Mouse (Mus musculus) lung, adult 2 months (tissue): ENCODE results near the gene Cks1brt. TPM values are rescaled to one million over a fixed set of nuclear protein-coding genes. Genes with fewer than 3 reads are reported as not detected.
A peak's percentile ranks its signal among the peaks of the same experiment; 100 is the strongest.
"Not testable (repeated sequence)": the region's sequence is repeated elsewhere in the genome, so short reads cannot be mapped to it uniquely, and the experiment has no call there.

Experiments used
- DNase-seq: peaks from one replicate; pipeline ENCODE4 v3.0.0; 2022
- H3K4me1 ChIP-seq: fragments of 200-500 bp; 2 replicates; pipeline ENCODE4 v1.6.1; 2011; ENCODE audit warnings: low read length; ENCODE audit not compliant: control insufficient read depth, insufficient read depth
- H3K4me3 ChIP-seq: fragments of 200-500 bp; replicated peaks from 2 replicates; pipeline ENCODE3; 2011; ENCODE audit warnings: low read depth, mild to moderate bottlenecking, control low read depth, low read length; ENCODE audit errors: extremely low read depth
- CTCF ChIP-seq: fragments of 200-500 bp; IDR thresholded peaks from 2 replicates; pipeline ENCODE4 v1.5.1; 2011; ENCODE audit warnings: mild to moderate bottlenecking, low read length, control low read depth; ENCODE audit not compliant: insufficient read depth
- POLR2A ChIP-seq: fragments of 200-500 bp; IDR thresholded peaks from 2 replicates; pipeline ENCODE4 v1.6.1; 2011; ENCODE audit warnings: low read depth, mild to moderate bottlenecking, control low read depth, low read length, borderline replicate concordance; ENCODE audit errors: extremely low read depth
- WGBS: fragments of 180-500 bp; shearing (Covaris S2); methylation state at CpG from one replicate; pipeline ENCODE4 v1.1.7; 2018; 5-methylcytosine and 5-hydroxymethylcytosine counted together
- polyA plus RNA-seq: library from polyadenylated mRNA; depleted of rRNA; stranded (reverse); fragments of >200 nt; gene quantifications from 2 replicates; pipeline ENCODE4 v1.2.3, GENCODE M21; 2012; rRNA removed

Gene Cks1brt
- not detected in 2 replicates for polyA plus RNA-seq

- no peak for DNase-seq
- no peak within 1 kb of the TSS for H3K4me3 ChIP-seq
- TF ChIP-seq CTCF (no peak), POLR2A (no peak)
- no peaks in the 10 kb centered on the region for H3K4me1 ChIP-seq
- 80% methylated on average over 3 of the region's 3 CpGs for WGBS
Observed at GRCm38 (mm10) chr8:85151624-85152023, at the start of gene Cks1brt. Cks1brt (plus strand) TSS chr8:85151924.

GRCm38 (mm10) chr8:85113241-85113640 is 38.5 kb upstream of the Cks1brt start:
- H3K4me3 ChIP-seq, result no peak overlapping the region
- TF ChIP-seq POLR2A (no peak), CTCF (no peak)
- DNase-seq, result no peak
- no peaks in the 10 kb centered on the region for H3K4me1 ChIP-seq
- 88% methylated on average over 10 of the region's 10 CpGs for WGBS

- no peak for DNase-seq
- TF ChIP-seq CTCF (no peak), POLR2A (no peak)
- Histone ChIP-seq H3K4me1 (no peaks in the 10 kb centered on the region), H3K4me3 (no peak overlapping the region)
- 74% methylated on average over 4 of the region's 4 CpGs for WGBS
Observed at GRCm38 (mm10) chr8:85115501-85115900, 36.2 kb upstream of the Cks1brt start.

GRCm38 (mm10) chr8:85116984-85117383 is 34.7 kb upstream of the Cks1brt start:
- DNase-seq, result no peak
- H3K4me3 ChIP-seq, result no peak overlapping the region
- WGBS, result 70% methylated on average over 7 of the region's 7 CpGs
- no peaks in the 10 kb centered on the region for H3K4me1 ChIP-seq
- TF ChIP-seq CTCF, result no peak
- no peak for TF ChIP-seq POLR2A

GRCm38 (mm10) chr8:85119052-85119981 is 32.4 kb upstream of the Cks1brt start:
- H3K4me3 ChIP-seq, result peak overlapping the region; percentile 94
- DNase-seq, result peak; percentile 87
- H3K4me1 ChIP-seq, result no peaks in the 10 kb centered on the region
- TF ChIP-seq CTCF (no peak), POLR2A (peak; percentile 50; the same call in 1 of the 2 replicates)
- 6% methylated on average over 37 of the region's 37 CpGs for WGBS

- WGBS, result 76% methylated on average over 5 of the region's 5 CpGs
- H3K4me3 ChIP-seq, H3K4me1 ChIP-seq, DNase-seq: not testable (repeated sequence)
Observed at GRCm38 (mm10) chr8:85120251-85120650, 31.5 kb upstream of the Cks1brt start.

- no peak for DNase-seq
- WGBS, result 63% methylated on average over 3 of the region's 3 CpGs
- no peak within 1 kb of the TSS for H3K4me3 ChIP-seq
- TF ChIP-seq CTCF (no peak), POLR2A (no peak)
- no peaks in the 10 kb centered on the region for H3K4me1 ChIP-seq
Observed at GRCm38 (mm10) chr8:85122995-85123394, 28.7 kb upstream of the Cks1brt start, which contains the start of gene Zfp791. Zfp791 (minus strand) TSS chr8:85123095.

GRCm38 (mm10) chr8:85123691-85124090 is 28.0 kb upstream of the Cks1brt start:
- DNase-seq, result no peak
- no peaks in the 10 kb centered on the region for H3K4me1 ChIP-seq
- TF ChIP-seq POLR2A (no peak), CTCF (no peak)
- no peak overlapping the region for H3K4me3 ChIP-seq
- WGBS, result 85% methylated on average over 8 of the region's 8 CpGs

- Histone ChIP-seq H3K4me3 (no peak overlapping the region), H3K4me1 (no peaks in the 10 kb centered on the region)
- no peak for DNase-seq
- TF ChIP-seq CTCF, result no peak
- no peak for TF ChIP-seq POLR2A
- WGBS, result 88% methylated on average over 1 of the region's 1 CpGs
Observed at GRCm38 (mm10) chr8:85132335-85132734, 19.4 kb upstream of the Cks1brt start.

- not testable (repeated sequence) for H3K4me1 ChIP-seq, DNase-seq, H3K4me3 ChIP-seq
- WGBS, result 82% methylated on average over 2 of the region's 2 CpGs
Observed at GRCm38 (mm10) chr8:85135690-85136089, 16.0 kb upstream of the Cks1brt start.
